Mouse (Mus musculus) neural tube, embryonic 13.5 days (tissue): ENCODE measurements around the gene Wwox. TPM values are rescaled to one million over a fixed set of nuclear protein-coding genes. Genes with fewer than 3 reads are reported as not detected.

Experiments
- ATAC-seq: fragments of 200-750 bp; cut with Nextera tagmentation; 2 replicates; pipeline ENCODE4 v1.8.0; 2017; ENCODE audit warnings: low read depth, mild to moderate bottlenecking, moderate TSS enrichment, moderate library complexity
- H3K27ac ChIP-seq: fragments of 300-500 bp; sonication (generic); replicated peaks from 2 replicates; pipeline ENCODE4 v1.5.1; 2015; ENCODE audit warnings: moderate library complexity, mild to moderate bottlenecking, inconsistent platforms
- H3K27me3 ChIP-seq: fragments of 300-500 bp; sonication (generic); 2 replicates; pipeline ENCODE4 v1.6.1; 2015; ENCODE audit warnings: mild to moderate bottlenecking, inconsistent platforms
- H3K36me3 ChIP-seq: fragments of 300-500 bp; sonication (generic); 2 replicates; pipeline ENCODE4 v1.6.1; 2015; ENCODE audit warnings: mild to moderate bottlenecking, inconsistent platforms
- H3K4me1 ChIP-seq: fragments of 300-500 bp; sonication (generic); replicated peaks from 2 replicates; pipeline ENCODE4 v1.6.1; 2015; ENCODE audit warnings: inconsistent platforms
- H3K4me2 ChIP-seq: fragments of 300-500 bp; sonication (generic); 2 replicates; pipeline ENCODE4 v1.6.1; 2015; ENCODE audit warnings: inconsistent platforms, mild to moderate bottlenecking, moderate library complexity
- H3K4me3 ChIP-seq: fragments of 300-500 bp; sonication (generic); 2 replicates; pipeline ENCODE4 v1.5.1; 2015; ENCODE audit warnings: mild to moderate bottlenecking, inconsistent platforms
- H3K9ac ChIP-seq: fragments of 300-500 bp; sonication (generic); 2 replicates; pipeline ENCODE4 v1.6.1; 2015; ENCODE audit warnings: moderate library complexity, mild to moderate bottlenecking, inconsistent platforms
- H3K9me3 ChIP-seq: fragments of 300-500 bp; sonication (generic); 2 replicates; pipeline ENCODE4 v1.6.1; 2016; ENCODE audit warnings: inconsistent platforms
- WGBS: fragments of 180-500 bp; shearing (Covaris S2); methylation state at CpG from one replicate; pipeline ENCODE4 v1.1.7; 2015; 5-methylcytosine and 5-hydroxymethylcytosine counted together
- polyA plus RNA-seq: library from polyadenylated mRNA; unstranded; fragments of >200 nt; fragmentation: Nextera tagmentation; extraction: Ambion mirVana; gene quantifications from 2 replicates; pipeline ENCODE4 v1.2.1, GENCODE M21; 2015

Wwox gene
- polyA plus RNA-seq, 1 experiment from 2014 or later = 12.8 TPM

- no peak overlapping the region for H3K4me3 ChIP-seq
- H3K9me3 ChIP-seq = no peaks in the 10 kb centered on the region; the same call in none of the 2 replicates
- H3K27me3 ChIP-seq = no peaks in the 10 kb centered on the region; the same call in 1 of the 2 replicates
- H3K4me1 ChIP-seq = peaks cover 21% of the 10 kb centered on the region
- H3K36me3 ChIP-seq = no peaks in the 10 kb centered on the region
- H3K9ac ChIP-seq = no peak overlapping the region
- 66% methylated on average over 3 of the region's 3 CpGs for WGBS
- no peak for ATAC-seq
- no peak overlapping the region for H3K4me2 ChIP-seq
- no peak overlapping the region; the same call in 1 of the 2 replicates for H3K27ac ChIP-seq
Measured at GRCm38 (mm10) chr8:114872491-114872890, 433.0 kb downstream of the Wwox start.

GRCm38 (mm10) chr8:114875161-114875560 is 435.7 kb downstream of the Wwox start:
- WGBS = 78% methylated on average over 5 of the region's 5 CpGs
- no peak for ATAC-seq
- H3K4me1 ChIP-seq = peaks cover 21% of the 10 kb centered on the region

GRCm38 (mm10) chr8:114876161-114876611 is 436.7 kb downstream of the Wwox start:
- Histone ChIP-seq H3K36me3 (no peaks in the 10 kb centered on the region), H3K27me3 (peaks cover 14% of the 10 kb centered on the region), H3K9ac (no peak overlapping the region), H3K4me2 (peak overlapping the region; percentile 32), H3K4me3 (no peak overlapping the region), H3K9me3 (no peaks in the 10 kb centered on the region; the same call in 1 of the 2 replicates), H3K4me1 (peaks cover 21% of the 10 kb centered on the region), H3K27ac (0 out of 2 replicates have a peak overlapping the region, but pooled peaks have one; percentile 9)
- WGBS = 2% methylated on average over 11 of the region's 11 CpGs
- ATAC-seq = no peak

More at GRCm38 (mm10) chr8:114875161-114875560, 435.7 kb downstream of the Wwox start:
- Histone ChIP-seq H3K36me3 (no peaks in the 10 kb centered on the region), H3K27ac (no peak overlapping the region), H3K4me2 (no peak overlapping the region), H3K9ac (no peak overlapping the region), H3K4me3 (no peak overlapping the region), H3K27me3 (peaks cover 14% of the 10 kb centered on the region), H3K9me3 (no peaks in the 10 kb centered on the region; the same call in 1 of the 2 replicates)

- Histone ChIP-seq H3K9me3 (no peaks in the 10 kb centered on the region; the same call in 1 of the 2 replicates), H3K36me3 (no peaks in the 10 kb centered on the region), H3K27me3 (peaks cover 14% of the 10 kb centered on the region), H3K4me1 (peaks cover 23% of the 10 kb centered on the region), H3K27ac (0 out of 2 replicates have a peak overlapping the region, but pooled peaks have one; percentile 9), H3K4me2 (peak overlapping the region; percentile 32), H3K4me3 (no peak overlapping the region), H3K9ac (no peak overlapping the region)
- ATAC-seq = no peak
- WGBS = 29% methylated on average over 9 of the region's 9 CpGs
Measured at GRCm38 (mm10) chr8:114876696-114877206, 437.3 kb downstream of the Wwox start.

- Histone ChIP-seq H3K9me3 (no peaks in the 10 kb centered on the region), H3K27me3 (peaks cover 14% of the 10 kb centered on the region), H3K4me1 (peaks cover 27% of the 10 kb centered on the region), H3K27ac (no peak overlapping the region), H3K9ac (no peak overlapping the region), H3K4me3 (no peak overlapping the region), H3K4me2 (no peak overlapping the region), H3K36me3 (no peaks in the 10 kb centered on the region)
- ATAC-seq = no peak
- 72% methylated on average over 10 of the region's 10 CpGs for WGBS
Measured at GRCm38 (mm10) chr8:114877234-114877633, 437.8 kb downstream of the Wwox start.

- Histone ChIP-seq H3K36me3 (no peaks in the 10 kb centered on the region), H3K27ac (no peak overlapping the region), H3K4me3 (no peak overlapping the region), H3K4me2 (no peak overlapping the region), H3K4me1 (peaks cover 35% of the 10 kb centered on the region), H3K9ac (no peak overlapping the region), H3K27me3 (peaks cover 14% of the 10 kb centered on the region), H3K9me3 (no peaks in the 10 kb centered on the region)
- WGBS = 70% methylated on average over 14 of the region's 14 CpGs
- ATAC-seq = no peak
Measured at GRCm38 (mm10) chr8:114878449-114879276, 439.2 kb downstream of the Wwox start.

DNA sequence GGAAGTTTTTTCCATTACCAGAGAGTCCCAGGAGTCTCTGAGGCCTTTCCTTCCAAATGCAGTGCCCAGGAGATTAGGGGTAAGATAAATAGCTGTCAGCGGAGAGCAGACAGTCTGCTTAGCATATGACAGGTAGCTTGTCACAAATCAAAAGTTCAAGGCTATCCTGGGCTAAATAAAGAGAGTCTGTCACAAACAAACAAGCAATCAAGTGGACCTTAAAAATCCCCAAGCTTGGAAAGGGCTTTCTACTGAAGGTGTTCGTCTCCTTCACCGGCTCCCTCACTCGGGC is 439.8 kb downstream of the Wwox start:
- Histone ChIP-seq H3K36me3 (no peaks in the 10 kb centered on the region), H3K27ac (no peak overlapping the region), H3K4me2 (no peak overlapping the region), H3K9me3 (no peaks in the 10 kb centered on the region), H3K4me3 (no peak overlapping the region), H3K9ac (no peak overlapping the region), H3K27me3 (peaks cover 14% of the 10 kb centered on the region), H3K4me1 (peaks cover 35% of the 10 kb centered on the region)
- 87% methylated on average over 4 of the region's 4 CpGs for WGBS
- no peak for ATAC-seq

- Histone ChIP-seq H3K27me3 (peaks cover 14% of the 10 kb centered on the region), H3K4me3 (no peak overlapping the region), H3K4me2 (no peak overlapping the region), H3K9me3 (no peaks in the 10 kb centered on the region), H3K9ac (no peak overlapping the region), H3K27ac (no peak overlapping the region), H3K4me1 (peaks cover 35% of the 10 kb centered on the region), H3K36me3 (no peaks in the 10 kb centered on the region)
- no peak for ATAC-seq
- WGBS = 78% methylated on average over 2 of the region's 2 CpGs
Measured at GRCm38 (mm10) chr8:114879678-114880077, 440.2 kb downstream of the Wwox start.

DNA sequence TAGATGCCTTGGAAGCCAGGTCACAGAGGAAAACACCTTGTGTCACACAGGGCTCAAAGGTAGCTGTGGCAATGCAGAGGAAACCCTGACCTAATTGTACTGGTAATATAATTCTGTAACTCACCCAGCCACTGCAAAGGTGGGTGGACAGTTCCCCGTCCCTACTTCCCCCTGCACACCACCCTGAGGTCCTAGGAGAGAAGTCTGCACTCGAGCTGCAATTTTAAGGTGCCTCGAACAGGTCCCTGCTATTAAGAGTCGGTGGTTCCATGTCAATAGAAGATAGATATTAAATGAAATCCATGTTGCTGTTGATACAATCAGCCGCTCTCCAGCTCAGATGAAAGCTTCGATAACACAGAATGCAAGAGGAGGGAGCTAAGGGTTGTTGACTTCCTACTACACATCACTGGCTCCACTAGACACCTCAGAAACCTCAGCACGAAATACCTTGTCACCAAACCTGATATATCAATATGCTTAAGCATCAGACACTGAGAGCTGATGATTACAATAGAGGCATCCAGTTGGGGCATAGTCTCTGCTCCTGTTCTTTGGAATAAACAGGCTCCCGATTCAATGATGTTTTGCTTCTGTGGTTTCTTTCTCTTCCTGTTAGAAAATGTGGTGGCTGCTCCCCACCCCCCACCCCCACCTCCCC is 441.1 kb downstream of the Wwox start:
- WGBS = 84% methylated on average over 8 of the region's 8 CpGs
- Histone ChIP-seq H3K4me3 (no peak overlapping the region), H3K27ac (no peak overlapping the region), H3K9me3 (no peaks in the 10 kb centered on the region), H3K36me3 (no peaks in the 10 kb centered on the region), H3K9ac (no peak overlapping the region), H3K4me2 (no peak overlapping the region), H3K27me3 (peaks cover 14% of the 10 kb centered on the region), H3K4me1 (peaks cover 43% of the 10 kb centered on the region)
- ATAC-seq = no peak

DNA sequence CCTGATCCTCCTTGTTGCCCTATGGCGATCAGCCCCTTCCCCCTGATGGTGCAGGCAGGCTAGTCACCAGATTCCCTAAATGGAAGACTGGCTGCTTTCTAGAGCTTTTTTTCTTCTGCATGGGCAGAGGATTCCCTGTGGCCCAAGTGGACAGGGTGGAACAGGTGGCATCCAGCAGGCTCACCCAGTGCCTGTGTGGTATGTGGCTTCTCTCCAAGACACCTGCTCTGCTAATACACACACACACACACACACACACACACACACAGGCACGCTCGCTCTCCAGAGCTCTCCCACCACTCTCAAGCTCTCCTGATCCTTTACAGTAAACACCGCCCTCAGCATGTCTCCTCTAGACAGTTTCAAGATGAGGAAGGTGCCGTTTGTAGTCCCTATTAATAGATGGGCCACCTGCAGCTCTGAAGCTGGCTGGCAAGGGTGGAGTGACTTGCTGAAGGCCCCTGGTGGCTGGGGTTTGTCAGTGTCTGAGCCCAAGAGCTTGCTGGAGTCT is 442.5 kb downstream of the Wwox start:
- H3K27me3 ChIP-seq = peaks cover 14% of the 10 kb centered on the region
- WGBS = 63% methylated on average over 5 of the region's 5 CpGs

DNA sequence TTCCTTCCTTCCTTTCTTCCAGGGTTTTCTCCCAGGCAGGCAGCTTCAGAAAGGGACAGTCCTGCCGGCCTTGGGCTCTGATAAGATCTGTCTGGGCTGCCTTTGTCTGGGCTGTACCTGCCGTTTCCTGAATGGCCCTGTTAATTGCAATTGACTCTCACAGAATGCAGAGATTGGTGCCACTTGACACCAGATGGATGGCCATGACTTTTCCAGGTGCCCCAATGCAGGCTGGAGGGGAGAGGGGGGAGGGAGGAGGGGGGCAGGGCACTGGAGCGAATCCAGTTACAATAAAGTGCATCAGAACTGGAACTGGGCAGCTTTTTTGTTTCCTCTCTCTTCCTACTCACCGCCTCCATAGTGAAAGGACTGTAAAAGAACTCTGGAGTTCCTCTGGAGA is 443.0 kb downstream of the Wwox start:
- ATAC-seq = no peak
- no peak overlapping the region for H3K4me2 ChIP-seq
- peaks cover 14% of the 10 kb centered on the region for H3K27me3 ChIP-seq
- no peak overlapping the region for H3K4me3 ChIP-seq
- H3K36me3 ChIP-seq = no peaks in the 10 kb centered on the region
- H3K9ac ChIP-seq = no peak overlapping the region
- no peaks in the 10 kb centered on the region for H3K9me3 ChIP-seq
- 7% methylated on average over 4 of the region's 4 CpGs for WGBS
- H3K4me1 ChIP-seq = peaks cover 25% of the 10 kb centered on the region
- H3K27ac ChIP-seq = no peak overlapping the region

More for the DNA sequence above, 442.5 kb downstream of the Wwox start:
- Histone ChIP-seq H3K4me2 (no peak overlapping the region), H3K4me1 (peaks cover 31% of the 10 kb centered on the region), H3K9me3 (no peaks in the 10 kb centered on the region), H3K4me3 (no peak overlapping the region), H3K27ac (no peak overlapping the region), H3K9ac (no peak overlapping the region), H3K36me3 (no peaks in the 10 kb centered on the region)
- 0 out of 2 replicates have a peak, but pooled peaks have one; percentile 32 for ATAC-seq
